Mouse (Mus musculus) thymus, adult 2 months (tissue): ENCODE measurements around the gene Ap5z1.

Experiments used
- CTCF ChIP-seq: fragments of 200-500 bp; IDR thresholded peaks from 2 replicates; pipeline ENCODE4 v1.5.1; 2012; ENCODE audit warnings: mild to moderate bottlenecking, control low read depth, low read length, moderate library complexity, borderline replicate concordance; ENCODE audit not compliant: control insufficient read depth, poor library complexity, insufficient read depth; ENCODE audit errors: extremely low read depth
- POLR2A ChIP-seq: fragments of 200-500 bp; IDR thresholded peaks from 2 replicates; pipeline ENCODE4 v1.6.1; 2012; ENCODE audit warnings: mild to moderate bottlenecking, low read length, control low read depth, moderate library complexity; ENCODE audit not compliant: control insufficient read depth, poor library complexity, insufficient read depth; ENCODE audit errors: extremely low read depth

GRCm38 (mm10) chr5:142486654-142487053 lies 22.9 kb downstream of the Ap5z1 start:
- TF ChIP-seq CTCF (no peak), POLR2A (no peak)
